Mouse (Mus musculus) lung, embryonic 16.5 days (tissue): Measurements from ENCODE around the gene Tmem262. TPM values are rescaled to one million over a fixed set of nuclear protein-coding genes. Genes with fewer than 3 reads are reported as not detected.
"Not testable (repeated sequence)": the region's sequence is repeated elsewhere in the genome, so short reads cannot be mapped to it uniquely, and the experiment has no call there.

Source experiments
- ATAC-seq: fragments of 200-750 bp; cut with Nextera tagmentation; 2 replicates; pipeline ENCODE4 v1.8.0; 2017; ENCODE audit warnings: low read depth, mild to moderate bottlenecking, moderate library complexity
- H3K27ac ChIP-seq: fragments of 300-500 bp; sonication (generic); 2 replicates; pipeline ENCODE4 v1.5.1; 2014; ENCODE audit warnings: mild to moderate bottlenecking, control low read depth, low read length
- H3K27me3 ChIP-seq: fragments of 300-500 bp; sonication (generic); 2 replicates; pipeline ENCODE4 v1.6.1; 2014; ENCODE audit warnings: low read depth, low read length, mixed read lengths; ENCODE audit not compliant: control insufficient read depth, insufficient read depth
- H3K36me3 ChIP-seq: fragments of 300-500 bp; sonication (generic); 2 replicates; pipeline ENCODE4 v1.6.1; 2014; ENCODE audit warnings: low read length; ENCODE audit not compliant: control insufficient read depth, insufficient read depth
- H3K4me1 ChIP-seq: fragments of 300-500 bp; sonication (generic); replicated peaks from 2 replicates; pipeline ENCODE4 v1.6.1; 2014; ENCODE audit warnings: low read length, mixed read lengths; ENCODE audit not compliant: control insufficient read depth, insufficient read depth
- H3K4me2 ChIP-seq: fragments of 300-500 bp; sonication (generic); 2 replicates; pipeline ENCODE4 v1.6.1; 2014; ENCODE audit warnings: low read depth, low read length, control low read depth
- H3K4me3 ChIP-seq: fragments of 300-500 bp; sonication (generic); 2 replicates; pipeline ENCODE4 v1.5.1; 2014; ENCODE audit warnings: mild to moderate bottlenecking, low read length, control low read depth
- H3K9ac ChIP-seq: fragments of 300-500 bp; sonication (generic); 2 replicates; pipeline ENCODE4 v1.6.1; 2014; ENCODE audit warnings: low read length, control low read depth
- H3K9me3 ChIP-seq: fragments of 300-500 bp; sonication (generic); 2 replicates; pipeline ENCODE4 v1.6.1; 2016; ENCODE audit warnings: low read length; ENCODE audit not compliant: control insufficient read depth
- WGBS: fragments of 180-500 bp; shearing (Covaris S2); extraction: QIAGEN DNeasy Blood & Tissue Kit; methylation state at CpG from one replicate; pipeline ENCODE4 v1.1.7; 2014; 5-methylcytosine and 5-hydroxymethylcytosine counted together
- polyA plus RNA-seq: library from polyadenylated mRNA; unstranded; fragments of >200 nt; fragmentation: Nextera tagmentation; extraction: Ambion mirVana; gene quantifications from 2 replicates; pipeline ENCODE4 v1.2.1, GENCODE M21; 2015

Tmem262 gene
- polyA plus RNA-seq, result not detected in 2 replicates

DNA sequence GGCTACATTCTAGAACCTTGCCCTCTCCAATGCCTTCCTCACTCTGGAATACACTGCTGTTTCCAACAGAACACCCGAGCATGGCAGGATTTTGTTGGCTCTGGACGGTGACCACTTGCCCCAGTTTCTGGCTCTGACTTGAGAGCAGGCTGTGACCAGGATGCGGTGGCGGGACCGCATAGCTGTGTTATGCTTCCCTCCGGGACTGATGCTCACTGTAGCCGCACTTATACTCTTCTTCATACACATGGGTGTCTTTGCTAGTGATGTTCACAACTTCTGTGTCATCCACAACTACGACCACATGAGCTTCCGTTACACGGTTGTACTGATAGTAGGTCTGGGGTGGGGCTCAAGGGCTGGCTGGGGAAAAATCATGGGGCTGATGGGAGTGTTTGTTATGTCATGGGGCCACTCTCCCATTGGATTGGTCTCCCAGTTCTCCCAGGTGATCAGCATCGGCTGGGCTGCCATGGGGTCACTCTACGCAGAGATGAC is at the start of gene Tmem262:
TSS of gene Tmem262 (plus strand) at position 51 of the 498 bp plus-strand sequence.
- peaks cover 13% of the 10 kb centered on the region for H3K4me1 ChIP-seq
- 89% methylated on average over 12 of the region's 12 CpGs for WGBS
- H3K4me2 ChIP-seq, result no peak within 1 kb of the TSS
- no peaks in the 10 kb centered on the region for H3K9me3 ChIP-seq
- no peak within 1 kb of the TSS for H3K9ac ChIP-seq
- H3K4me3 ChIP-seq, result no peak within 1 kb of the TSS
- H3K27ac ChIP-seq, result no peak within 1 kb of the TSS
- no peaks in the 10 kb centered on the region for H3K27me3 ChIP-seq
- H3K36me3 ChIP-seq, result peaks cover 11% of the 10 kb centered on the region
- no peak for ATAC-seq

DNA sequence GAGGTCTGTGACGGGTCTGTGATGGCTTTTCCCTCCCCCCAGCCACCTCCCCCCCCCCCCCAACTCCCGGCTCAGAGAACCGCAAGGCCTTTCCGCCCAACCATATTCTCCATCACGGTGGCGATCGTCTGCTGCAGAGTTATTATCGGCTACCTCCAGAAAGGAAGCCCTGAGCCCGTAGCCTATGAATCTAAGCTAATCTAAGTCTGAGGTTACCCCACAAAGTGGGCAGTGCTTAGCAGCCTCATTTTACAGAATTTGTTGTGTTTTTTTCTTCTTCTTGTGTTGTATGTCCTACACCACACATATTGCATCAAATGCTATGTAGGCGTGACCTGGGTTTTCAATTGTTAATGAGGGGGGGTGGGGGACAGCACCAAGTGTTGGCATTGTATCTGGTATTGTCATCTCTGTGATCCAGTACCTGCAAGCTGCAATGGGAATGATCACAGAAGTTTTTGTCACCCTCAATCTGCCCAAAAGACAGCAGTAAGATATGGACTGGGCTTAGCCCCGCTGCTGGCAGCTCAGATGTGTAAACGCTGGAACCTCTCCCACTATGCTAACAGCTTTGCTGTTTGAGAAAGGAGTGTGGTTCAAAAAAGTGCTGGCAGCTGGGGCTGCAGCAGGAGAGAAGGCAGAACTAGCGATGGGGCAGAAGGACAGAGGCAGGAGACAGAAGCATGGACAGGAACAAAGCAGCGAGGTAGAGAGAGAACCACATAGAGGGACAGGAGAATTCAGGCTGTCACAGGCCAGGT is 49.1 kb upstream of the Tmem262 start:
- H3K4me2 ChIP-seq, result no peak overlapping the region
- H3K4me1 ChIP-seq, result no peaks in the 10 kb centered on the region
- H3K4me3 ChIP-seq, result no peak overlapping the region
- H3K27me3 ChIP-seq, result no peaks in the 10 kb centered on the region
- ATAC-seq, result no peak
- H3K36me3 ChIP-seq, result no peaks in the 10 kb centered on the region
- 58% methylated on average over 13 of the region's 14 CpGs for WGBS
- peak overlapping the region; percentile 9; the same call in 1 of the 2 replicates for H3K9ac ChIP-seq
- no peak overlapping the region for H3K27ac ChIP-seq
- H3K9me3 ChIP-seq, result no peaks in the 10 kb centered on the region

DNA sequence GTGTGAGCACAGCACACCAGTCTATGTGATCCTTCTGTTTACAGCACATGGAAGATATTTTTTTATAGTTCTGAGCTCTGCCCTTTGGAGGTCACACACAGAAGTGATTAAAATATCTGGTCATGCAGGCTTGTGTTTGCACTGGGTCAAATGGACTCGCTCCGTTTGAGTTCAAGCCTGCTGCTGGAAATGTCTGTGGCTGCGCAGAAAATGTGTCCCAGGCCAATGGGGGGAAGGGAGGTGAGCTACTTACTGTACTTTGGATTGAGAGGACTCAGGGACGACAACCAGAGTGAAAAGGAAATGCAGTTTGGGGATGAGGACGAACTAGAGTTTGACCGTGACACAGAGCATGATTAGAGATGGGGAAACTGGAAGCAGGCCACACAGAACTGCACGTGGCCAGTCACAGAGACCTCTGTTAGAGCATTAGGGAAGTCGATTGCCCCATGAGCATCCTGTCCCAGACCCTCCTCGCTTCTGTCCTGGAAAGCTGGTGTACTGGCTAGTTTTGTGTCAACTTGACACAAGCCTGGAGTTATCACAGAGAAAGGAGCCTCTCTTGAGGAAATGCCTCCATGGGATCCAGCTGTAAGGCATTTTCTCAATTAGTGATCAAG is 43.8 kb upstream of the Tmem262 start:
- Histone ChIP-seq H3K27ac (no peak overlapping the region), H3K4me3 (no peak overlapping the region), H3K4me1 (no peaks in the 10 kb centered on the region), H3K36me3 (no peaks in the 10 kb centered on the region), H3K27me3 (no peaks in the 10 kb centered on the region), H3K4me2 (no peak overlapping the region), H3K9me3 (no peaks in the 10 kb centered on the region), H3K9ac (no peak overlapping the region)
- WGBS, result 68% methylated on average over 9 of the region's 9 CpGs
- no peak for ATAC-seq

DNA sequence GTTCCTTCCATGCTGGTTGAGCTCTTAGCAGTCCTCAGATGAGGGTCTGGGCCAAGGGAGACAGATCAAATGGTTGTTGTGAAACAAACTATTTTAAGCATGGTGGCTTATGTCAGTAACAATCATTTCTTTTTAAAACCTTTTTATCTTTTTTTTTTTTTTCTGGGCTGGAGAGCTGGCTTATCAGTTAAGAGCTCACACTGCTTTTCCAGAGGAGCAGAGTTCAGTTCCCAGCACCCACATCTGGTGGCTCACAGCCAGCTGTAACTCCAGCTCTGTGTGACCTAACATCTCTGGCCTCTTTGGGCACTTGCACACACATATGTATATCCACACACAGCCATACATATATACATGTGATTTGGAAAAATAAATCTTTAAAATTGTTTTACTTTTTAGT is 42.1 kb upstream of the Tmem262 start:
- Histone ChIP-seq H3K4me2 (no peak overlapping the region), H3K4me3 (no peak overlapping the region), H3K4me1 (no peaks in the 10 kb centered on the region), H3K36me3 (no peaks in the 10 kb centered on the region), H3K9ac (no peak overlapping the region), H3K9me3 (no peaks in the 10 kb centered on the region), H3K27ac (no peak overlapping the region), H3K27me3 (no peaks in the 10 kb centered on the region)
- ATAC-seq, result no peak

DNA sequence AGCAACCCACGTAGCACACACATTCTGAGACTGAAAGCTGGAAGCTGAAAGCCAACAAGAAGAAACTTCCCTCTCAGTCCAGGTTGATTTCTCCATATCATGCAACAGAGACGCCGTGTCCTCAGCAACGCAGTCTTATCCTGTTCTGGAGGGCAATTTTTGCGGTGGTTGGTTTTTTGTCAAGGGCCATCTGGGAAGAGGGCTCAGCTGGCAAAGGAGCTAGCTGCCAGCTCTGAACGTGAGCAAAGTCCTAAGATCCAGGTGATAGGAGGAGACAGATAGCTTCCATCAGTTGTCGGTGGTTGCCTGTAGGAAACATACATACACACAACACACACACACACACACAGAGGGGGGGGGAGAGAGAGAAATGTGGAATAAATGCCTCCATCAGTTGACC is 41.5 kb upstream of the Tmem262 start:
- Histone ChIP-seq H3K36me3 (no peaks in the 10 kb centered on the region), H3K4me2 (no peak overlapping the region), H3K4me1 (no peaks in the 10 kb centered on the region), H3K27ac (no peak overlapping the region), H3K27me3 (no peaks in the 10 kb centered on the region), H3K9ac (no peak overlapping the region), H3K4me3 (no peak overlapping the region), H3K9me3 (no peaks in the 10 kb centered on the region)
- no peak for ATAC-seq
- 76% methylated on average over 7 of the region's 7 CpGs for WGBS

DNA sequence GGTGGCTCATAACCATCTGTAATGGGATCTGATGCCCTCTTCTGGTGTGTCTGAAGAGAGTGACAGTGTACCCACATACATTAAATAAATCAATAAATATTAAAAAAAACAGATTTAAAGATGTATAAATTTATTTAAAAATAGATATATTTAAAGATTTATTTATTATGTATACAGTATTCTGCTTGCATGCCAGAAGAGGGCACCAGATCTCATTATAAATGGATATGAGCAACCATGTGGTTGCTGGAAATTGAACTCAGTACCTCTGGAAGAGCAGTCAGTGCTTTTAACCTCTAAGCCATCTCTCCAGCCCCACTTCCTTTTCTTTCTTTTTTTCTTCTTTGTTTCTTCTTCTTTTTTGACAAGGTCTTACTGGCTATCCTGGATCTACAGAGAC is 39.8 kb upstream of the Tmem262 start:
- no peak overlapping the region for H3K4me3 ChIP-seq
- no peak for ATAC-seq
- no peak overlapping the region for H3K4me2 ChIP-seq
- no peak overlapping the region for H3K27ac ChIP-seq
- H3K4me1 ChIP-seq, result peaks cover under 1% of the 10 kb centered on the region; the same call in 1 of the 2 replicates
- H3K9me3 ChIP-seq, result no peaks in the 10 kb centered on the region
- H3K9ac ChIP-seq, result no peak overlapping the region
- H3K27me3 ChIP-seq, result no peaks in the 10 kb centered on the region
- no peaks in the 10 kb centered on the region for H3K36me3 ChIP-seq

DNA sequence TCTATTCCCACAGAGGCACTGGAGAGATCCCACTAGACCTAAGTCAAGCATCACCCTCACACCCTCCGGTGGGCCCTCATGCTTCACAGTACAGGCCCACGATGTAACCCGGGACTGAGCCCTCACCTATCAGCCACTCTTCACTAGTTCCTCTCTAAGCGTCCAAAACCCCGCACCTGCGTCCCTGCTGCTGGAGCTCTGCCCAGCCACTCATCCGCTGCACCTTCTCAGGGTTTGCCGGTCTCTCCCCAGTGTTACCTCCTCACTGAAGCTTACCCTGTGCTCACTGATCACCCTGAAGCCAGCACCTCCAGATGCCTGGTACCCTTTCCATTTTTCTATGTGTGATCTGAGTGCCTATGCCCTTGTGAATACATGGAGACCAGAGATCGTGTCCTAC is 37.5 kb upstream of the Tmem262 start:
- H3K36me3 ChIP-seq, result no peaks in the 10 kb centered on the region
- H3K4me3 ChIP-seq, result no peak overlapping the region
- H3K4me1 ChIP-seq, result peaks cover 8% of the 10 kb centered on the region
- no peak for ATAC-seq
- no peaks in the 10 kb centered on the region for H3K27me3 ChIP-seq
- H3K4me2 ChIP-seq, result no peak overlapping the region
- no peak overlapping the region for H3K9ac ChIP-seq
- H3K27ac ChIP-seq, result no peak overlapping the region
- 76% methylated on average over 9 of the region's 9 CpGs for WGBS
- H3K9me3 ChIP-seq, result no peaks in the 10 kb centered on the region

DNA sequence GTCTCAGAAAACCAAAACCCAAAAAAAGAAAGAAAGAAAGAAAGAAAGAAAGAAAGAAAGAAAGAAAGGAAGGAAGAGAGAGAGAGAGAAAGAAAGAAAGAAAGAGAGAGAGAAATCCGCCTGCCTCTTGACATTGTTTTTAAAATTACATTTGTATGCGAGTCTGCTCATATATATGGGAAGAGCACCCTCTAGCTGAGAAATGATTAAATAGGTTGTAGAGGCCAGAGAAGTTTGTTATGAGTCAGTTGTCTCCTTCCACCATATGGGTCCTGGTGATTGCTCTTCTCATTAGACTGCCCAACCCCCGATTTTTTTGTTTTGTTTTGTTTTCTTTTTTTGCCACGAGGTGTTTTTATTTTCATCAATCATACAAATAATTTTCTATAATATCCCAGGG is 35.7 kb upstream of the Tmem262 start:
- not testable (repeated sequence) for H3K4me3 ChIP-seq, H3K27me3 ChIP-seq, H3K27ac ChIP-seq, ATAC-seq, H3K9ac ChIP-seq, H3K36me3 ChIP-seq, H3K9me3 ChIP-seq, H3K4me2 ChIP-seq
- WGBS, result 30% methylated on average over 4 of the region's 4 CpGs
- H3K4me1 ChIP-seq, result peaks cover 17% of the 10 kb centered on the region

DNA sequence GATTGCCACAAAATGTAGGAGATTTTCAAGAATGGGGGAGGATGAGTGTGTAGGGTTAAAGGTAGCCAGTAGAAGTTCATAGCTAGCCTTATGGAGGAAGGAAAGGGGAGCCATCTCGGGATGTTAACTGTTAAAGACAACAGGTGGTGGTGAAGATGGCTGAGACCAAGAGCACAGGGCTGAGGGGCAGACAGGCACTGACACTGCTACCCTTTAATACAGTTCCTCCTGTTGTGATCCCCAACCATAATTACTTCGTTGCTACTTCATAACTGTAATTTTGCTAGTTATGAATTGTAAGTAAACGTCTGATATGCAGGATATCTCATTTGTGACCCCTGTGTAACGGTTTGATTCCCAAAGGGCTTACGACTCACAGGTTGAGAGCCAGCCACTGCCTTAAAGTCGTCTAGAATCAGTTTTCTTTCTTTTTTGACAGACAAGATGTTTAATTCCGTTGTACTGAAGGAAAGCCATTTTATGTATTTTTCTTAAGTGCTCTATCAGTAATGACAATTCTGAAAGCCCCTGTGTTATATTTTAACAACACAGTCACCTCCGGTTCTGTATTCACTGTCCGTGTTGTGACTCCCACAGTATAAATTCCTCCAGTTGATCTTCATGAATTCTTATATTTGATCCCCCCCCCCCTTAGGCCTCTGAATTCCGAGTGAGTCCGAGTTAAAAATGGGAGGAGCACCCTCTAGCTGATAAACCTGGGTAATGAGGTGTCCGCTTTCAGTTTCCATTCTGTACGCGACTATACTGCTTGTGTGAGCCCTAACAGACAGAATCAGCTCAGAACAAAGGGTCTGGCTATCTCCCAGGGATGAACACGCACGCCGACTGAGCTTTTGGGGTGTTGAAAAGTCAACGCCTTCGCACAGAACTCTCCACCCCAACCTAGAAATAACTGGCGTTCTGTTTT is 34.2 kb upstream of the Tmem262 start:
- peaks cover 17% of the 10 kb centered on the region for H3K4me1 ChIP-seq
- H3K36me3 ChIP-seq, result peaks cover 21% of the 10 kb centered on the region
- H3K27me3 ChIP-seq, result no peaks in the 10 kb centered on the region
- peak overlapping the region; percentile 91 for H3K4me2 ChIP-seq
- H3K27ac ChIP-seq, result peak overlapping the region; percentile 99
- peak; percentile 24 for ATAC-seq
- no peaks in the 10 kb centered on the region for H3K9me3 ChIP-seq
- 11% methylated on average over 20 of the region's 20 CpGs for WGBS
- peak overlapping the region; percentile 95 for H3K4me3 ChIP-seq
- peak overlapping the region; percentile 86 for H3K9ac ChIP-seq
